Mouse (Mus musculus) forebrain, embryonic 16.5 days (tissue): ENCODE data around the gene Prl5a1. TPM values are rescaled to one million over a fixed set of nuclear protein-coding genes. Genes with fewer than 3 reads are reported as not detected.

Source experiments
- ATAC-seq: fragments of 200-750 bp; cut with Nextera tagmentation; 2 replicates; pipeline ENCODE4 v1.8.0; 2017; ENCODE audit warnings: mild to moderate bottlenecking, moderate library complexity
- H3K27ac ChIP-seq: fragments of 300-500 bp; sonication (generic); 2 replicates; pipeline ENCODE4 v1.5.1; 2014; ENCODE audit warnings: low read length, control low read depth
- H3K27me3 ChIP-seq: fragments of 300-500 bp; sonication (generic); replicated peaks from 2 replicates; pipeline ENCODE4 v1.6.1; 2014; ENCODE audit warnings: low read length; ENCODE audit not compliant: control insufficient read depth, insufficient read depth
- H3K36me3 ChIP-seq: fragments of 300-500 bp; sonication (generic); 2 replicates; pipeline ENCODE4 v1.6.1; 2014; ENCODE audit not compliant: control insufficient read depth, insufficient read depth
- H3K4me1 ChIP-seq: fragments of 300-500 bp; sonication (generic); replicated peaks from 2 replicates; pipeline ENCODE4 v1.6.1; 2014; ENCODE audit warnings: low read length; ENCODE audit not compliant: control insufficient read depth, insufficient read depth
- H3K4me2 ChIP-seq: fragments of 300-500 bp; sonication (generic); 2 replicates; pipeline ENCODE4 v1.6.1; 2014; ENCODE audit warnings: mild to moderate bottlenecking, low read length, control low read depth
- H3K4me3 ChIP-seq: fragments of 300-500 bp; sonication (generic); replicated peaks from 2 replicates; pipeline ENCODE4 v1.5.1; 2014; ENCODE audit warnings: mild to moderate bottlenecking, low read length, control low read depth
- H3K9ac ChIP-seq: fragments of 300-500 bp; sonication (generic); replicated peaks from 2 replicates; pipeline ENCODE4 v1.6.1; 2014; ENCODE audit warnings: low read depth, low read length, control low read depth
- H3K9me3 ChIP-seq: fragments of 300-500 bp; sonication (generic); 2 replicates; pipeline ENCODE4 v1.6.1; 2016; ENCODE audit warnings: low read length; ENCODE audit not compliant: control insufficient read depth
- WGBS: fragments of 180-500 bp; shearing (Covaris S2); extraction: QIAGEN DNeasy Blood & Tissue Kit; methylation state at CpG from one replicate; pipeline ENCODE4 v1.1.7; 2014; 5-methylcytosine and 5-hydroxymethylcytosine counted together
- polyA plus RNA-seq: library from polyadenylated mRNA; unstranded; fragments of >200 nt; fragmentation: Nextera tagmentation; extraction: Ambion mirVana; gene quantifications from 2 replicates; pipeline ENCODE4 v1.2.1, GENCODE M21; 2015

Prl5a1 gene
- not detected in 2 replicates for polyA plus RNA-seq

GRCm38 (mm10) chr13:28142184-28142583 lies at the start of gene Prl5a1:
Prl5a1 (plus strand) TSS chr13:28142484.
- Histone ChIP-seq H3K27ac (no peak within 1 kb of the TSS), H3K36me3 (no peaks in the 10 kb centered on the region), H3K9ac (no peak within 1 kb of the TSS), H3K4me2 (no peak within 1 kb of the TSS), H3K4me1 (no peaks in the 10 kb centered on the region), H3K4me3 (no peak within 1 kb of the TSS), H3K9me3 (no peaks in the 10 kb centered on the region), H3K27me3 (no peaks in the 10 kb centered on the region)
- ATAC-seq = no peak
- 95% methylated on average over 6 of the region's 6 CpGs for WGBS

- no peak for ATAC-seq
- no peak overlapping the region for H3K4me3 ChIP-seq
- no peaks in the 10 kb centered on the region for H3K27me3 ChIP-seq
- H3K27ac ChIP-seq = no peak overlapping the region
- H3K9ac ChIP-seq = no peak overlapping the region
- no peaks in the 10 kb centered on the region for H3K36me3 ChIP-seq
- H3K4me1 ChIP-seq = no peaks in the 10 kb centered on the region
- no peak overlapping the region for H3K4me2 ChIP-seq
- H3K9me3 ChIP-seq = no peaks in the 10 kb centered on the region
These were observed 46.1 kb upstream of the Prl5a1 start for GRCm38 (mm10) chr13:28096161-28096560.

- no peak overlapping the region for H3K4me2 ChIP-seq
- no peaks in the 10 kb centered on the region for H3K27me3 ChIP-seq
- H3K9me3 ChIP-seq = no peaks in the 10 kb centered on the region
- H3K27ac ChIP-seq = no peak overlapping the region
- ATAC-seq = no peak
- H3K36me3 ChIP-seq = no peaks in the 10 kb centered on the region
- WGBS = 89% methylated on average over 3 of the region's 3 CpGs
- H3K4me3 ChIP-seq = no peak overlapping the region
- no peaks in the 10 kb centered on the region for H3K4me1 ChIP-seq
- H3K9ac ChIP-seq = no peak overlapping the region
These were observed 33.7 kb upstream of the Prl5a1 start for GRCm38 (mm10) chr13:28108536-28108935.

GRCm38 (mm10) chr13:28132781-28133180 lies 9.5 kb upstream of the Prl5a1 start:
- H3K27ac ChIP-seq = no peak overlapping the region
- no peak overlapping the region for H3K9ac ChIP-seq
- no peak overlapping the region for H3K4me2 ChIP-seq
- H3K4me3 ChIP-seq = no peak overlapping the region
- H3K36me3 ChIP-seq = no peaks in the 10 kb centered on the region
- 89% methylated on average over 2 of the region's 2 CpGs for WGBS
- no peaks in the 10 kb centered on the region for H3K27me3 ChIP-seq
- no peaks in the 10 kb centered on the region for H3K9me3 ChIP-seq
- ATAC-seq = no peak
- H3K4me1 ChIP-seq = no peaks in the 10 kb centered on the region

- Histone ChIP-seq H3K4me3 (no peak overlapping the region), H3K4me2 (no peak overlapping the region), H3K9me3 (no peaks in the 10 kb centered on the region), H3K9ac (no peak overlapping the region), H3K27me3 (no peaks in the 10 kb centered on the region), H3K27ac (no peak overlapping the region), H3K4me1 (no peaks in the 10 kb centered on the region), H3K36me3 (no peaks in the 10 kb centered on the region)
- no peak for ATAC-seq
These were observed 6.5 kb upstream of the Prl5a1 start for GRCm38 (mm10) chr13:28135790-28136189.

Other genes with a start within 250 kb of the Prl5a1 start
- not detected in 2 replicates for gene Prl4a1, start 126.3 kb upstream of the Prl5a1 start, polyA plus RNA-seq
- 3.3 and 4.5 TPM in 2 replicates for gene Gm11361, start 115.0 kb downstream of the Prl5a1 start, polyA plus RNA-seq